Mouse (Mus musculus) G1E (cell line): Measurements from ENCODE around the gene Mto1.

Source experiments
- CTCF ChIP-seq: IDR thresholded peaks from 2 replicates; pipeline ENCODE4 v1.5.1; 2012; ENCODE audit warnings: low read depth, low read length, inconsistent platforms, mixed read lengths
- GATA1 ChIP-seq: IDR thresholded peaks from 2 replicates; pipeline ENCODE4 v1.6.1; 2012; ENCODE audit warnings: borderline replicate concordance, low read length, inconsistent platforms, mixed read lengths
- GATA2 ChIP-seq: IDR thresholded peaks from 2 replicates; pipeline ENCODE4 v1.6.1; 2012; ENCODE audit warnings: low read depth, low read length, inconsistent platforms, borderline replicate concordance
- TAL1 ChIP-seq: conservative IDR thresholded peaks from 2 replicates; pipeline ENCODE4 v1.6.1; 2012; ENCODE audit warnings: low read depth, low read length, inconsistent platforms, mixed read lengths

GRCm38 (mm10) chr9:78475383-78475780 lies 27.4 kb downstream of the Mto1 start:
- no peak for TF ChIP-seq CTCF
- no peak for TF ChIP-seq TAL1
- TF ChIP-seq GATA1, result no peak
- no peak for TF ChIP-seq GATA2
